Mouse (Mus musculus) kidney, embryonic 16.5 days (tissue): ENCODE measurements around the gene Tmprss7. TPM values are rescaled to one million over a fixed set of nuclear protein-coding genes. Genes with fewer than 3 reads are reported as not detected.

ENCODE experiments used
- ATAC-seq: fragments of 200-750 bp; cut with Nextera tagmentation; 2 replicates; pipeline ENCODE4 v1.8.0; 2017; ENCODE audit warnings: moderate TSS enrichment; ENCODE audit not compliant: low FRiP score, low TSS enrichment
- H3K27ac ChIP-seq: fragments of 300-500 bp; sonication (generic); 2 replicates; pipeline ENCODE4 v1.5.1; 2014; ENCODE audit warnings: low read length
- H3K27me3 ChIP-seq: fragments of 300-500 bp; sonication (generic); 2 replicates; pipeline ENCODE4 v1.6.1; 2014; ENCODE audit warnings: low read length, control low read depth, mixed read lengths; ENCODE audit not compliant: insufficient read depth
- H3K36me3 ChIP-seq: fragments of 300-500 bp; sonication (generic); 2 replicates; pipeline ENCODE4 v1.6.1; 2014; ENCODE audit warnings: low read length, control low read depth, mixed read lengths; ENCODE audit not compliant: insufficient read depth
- H3K4me1 ChIP-seq: fragments of 300-500 bp; sonication (generic); 2 replicates; pipeline ENCODE4 v1.6.1; 2014; ENCODE audit warnings: low read length, control low read depth, mixed read lengths; ENCODE audit not compliant: insufficient read depth
- H3K4me2 ChIP-seq: fragments of 300-500 bp; sonication (generic); replicated peaks from 2 replicates; pipeline ENCODE4 v1.6.1; 2014; ENCODE audit warnings: low read depth, low read length
- H3K4me3 ChIP-seq: fragments of 300-500 bp; sonication (generic); 2 replicates; pipeline ENCODE4 v1.5.1; 2014; ENCODE audit warnings: mild to moderate bottlenecking, low read length
- H3K9ac ChIP-seq: fragments of 300-500 bp; sonication (generic); replicated peaks from 2 replicates; pipeline ENCODE4 v1.6.1; 2014; ENCODE audit warnings: low read length
- H3K9me3 ChIP-seq: fragments of 300-500 bp; sonication (generic); 2 replicates; pipeline ENCODE4 v1.6.1; 2016; ENCODE audit warnings: low read length, control low read depth
- WGBS: fragments of 180-500 bp; shearing (Covaris S2); extraction: QIAGEN DNeasy Blood & Tissue Kit; methylation state at CpG from one replicate; pipeline ENCODE4 v1.1.7; 2014; 5-methylcytosine and 5-hydroxymethylcytosine counted together
- polyA plus RNA-seq: library from polyadenylated mRNA; unstranded; fragments of >200 nt; fragmentation: Nextera tagmentation; extraction: Ambion mirVana; gene quantifications from 2 replicates; pipeline ENCODE4 v1.2.1, GENCODE M21; 2015

The Tmprss7 gene
- polyA plus RNA-seq, 1 experiment from 2014 or later, result 0.10 TPM

- 88% methylated on average over 1 of the region's 1 CpGs for WGBS
- no peak overlapping the region for H3K4me2 ChIP-seq
- no peak for ATAC-seq
- no peaks in the 10 kb centered on the region for H3K27me3 ChIP-seq
- H3K27ac ChIP-seq, result no peak overlapping the region
- no peak overlapping the region for H3K9ac ChIP-seq
- H3K4me1 ChIP-seq, result no peaks in the 10 kb centered on the region
- no peaks in the 10 kb centered on the region for H3K36me3 ChIP-seq
- no peaks in the 10 kb centered on the region for H3K9me3 ChIP-seq
- no peak overlapping the region for H3K4me3 ChIP-seq
These were observed 77.5 kb downstream of the Tmprss7 start for GRCm38 (mm10) chr16:45615944-45616343.

GRCm38 (mm10) chr16:45613247-45613646 lies 80.2 kb downstream of the Tmprss7 start:
- H3K9me3 ChIP-seq, result no peaks in the 10 kb centered on the region
- ATAC-seq, result no peak
- no peaks in the 10 kb centered on the region for H3K36me3 ChIP-seq
- H3K9ac ChIP-seq, result no peak overlapping the region
- no peak overlapping the region for H3K4me3 ChIP-seq
- H3K4me2 ChIP-seq, result no peak overlapping the region
- H3K27ac ChIP-seq, result no peak overlapping the region
- 0 out of 2 replicates have a peak, but pooled peaks cover 4% of the 10 kb centered on the region for H3K4me1 ChIP-seq
- H3K27me3 ChIP-seq, result no peaks in the 10 kb centered on the region
- 84% methylated on average over 2 of the region's 2 CpGs for WGBS

GRCm38 (mm10) chr16:45610267-45610666 lies 83.2 kb downstream of the Tmprss7 start, which contains the start of gene Gcsam:
TSS of gene Gcsam (plus strand) at chr16:45610380.
- Histone ChIP-seq H3K4me3 (no peak within 1 kb of the TSS), H3K27me3 (no peaks in the 10 kb centered on the region), H3K4me2 (no peak within 1 kb of the TSS), H3K27ac (no peak within 1 kb of the TSS), H3K36me3 (no peaks in the 10 kb centered on the region), H3K4me1 (0 out of 2 replicates have a peak, but pooled peaks cover 4% of the 10 kb centered on the region), H3K9ac (no peak within 1 kb of the TSS), H3K9me3 (no peaks in the 10 kb centered on the region)
- no peak for ATAC-seq
- WGBS, result 67% methylated on average over 4 of the region's 4 CpGs

GRCm38 (mm10) chr16:45609300-45609699 lies 84.2 kb downstream of the Tmprss7 start:
- Histone ChIP-seq H3K4me3 (no peak overlapping the region), H3K36me3 (no peaks in the 10 kb centered on the region), H3K27me3 (no peaks in the 10 kb centered on the region), H3K9me3 (no peaks in the 10 kb centered on the region), H3K27ac (no peak overlapping the region), H3K4me1 (0 out of 2 replicates have a peak, but pooled peaks cover 4% of the 10 kb centered on the region), H3K9ac (no peak overlapping the region), H3K4me2 (no peak overlapping the region)
- 66% methylated on average over 3 of the region's 3 CpGs for WGBS
- ATAC-seq, result no peak

GRCm38 (mm10) chr16:45608481-45608954 lies 84.9 kb downstream of the Tmprss7 start:
- Histone ChIP-seq H3K4me3 (no peak overlapping the region), H3K4me1 (0 out of 2 replicates have a peak, but pooled peaks cover 4% of the 10 kb centered on the region), H3K9ac (no peak overlapping the region), H3K27ac (no peak overlapping the region), H3K9me3 (no peaks in the 10 kb centered on the region), H3K4me2 (0 out of 2 replicates have a peak overlapping the region, but pooled peaks have one; percentile 7), H3K36me3 (no peaks in the 10 kb centered on the region), H3K27me3 (no peaks in the 10 kb centered on the region)
- WGBS, result 31% methylated on average over 4 of the region's 4 CpGs
- peak; percentile 71; the same call in 1 of the 2 replicates for ATAC-seq

Other genes with a start within 250 kb of the Tmprss7 start
- 0.59 and 0.78 TPM in 2 replicates for gene Gm609, start 200.7 kb downstream of the Tmprss7 start, polyA plus RNA-seq
- 3.0 and 3.1 TPM in 2 replicates for gene Gm17783, start 161.6 kb downstream of the Tmprss7 start, polyA plus RNA-seq
- gene Slc9c1, start 158.3 kb downstream of the Tmprss7 start, polyA plus RNA-seq, result not detected in 2 replicates
- 0.14 TPM in 2 replicates for gene Gcsam, start 83.3 kb downstream of the Tmprss7 start, polyA plus RNA-seq
- gene BC016579, start 39.6 kb downstream of the Tmprss7 start, polyA plus RNA-seq, result 0.21 and 0.27 TPM in 2 replicates
- gene Tagln3, start 30.9 kb upstream of the Tmprss7 start, polyA plus RNA-seq, result 6.8 and 9.3 TPM in 2 replicates
- 36.4 and 36.7 TPM in 2 replicates for gene Abhd10, start 49.3 kb upstream of the Tmprss7 start, polyA plus RNA-seq